Comparison of ENCODE assay signal across 10 mouse cellular contexts in genomic region chr6:48684319-48684718, GRCm38 (mm10). TPM values are rescaled to one million over a fixed set of nuclear protein-coding genes. Genes with fewer than 3 reads are reported as not detected.
DNase-seq lines count a peak whose midpoint lies in the region; ATAC-seq and TF ChIP-seq lines count a peak whose summit lies in the region.
"Had no signal": no experiment of that assay in that cellular context is flagged by ENCODE, and none has a peak within 500 bp of the region (broad histone marks: within the 10 kb centered on the region; RNA-seq: fewer than 3 reads in every experiment).

Gimap4 (plus strand) TSS chr6:48684549.

- no peaks in the 10 kb centered on the region for H3K27me3 ChIP-seq in thymus, adult 2 months (ENCODE audit: control insufficient read depth, insufficient read depth, low read length)
- H3K27me3 ChIP-seq in stomach, embryonic 16.5 days (ENCODE audit: control insufficient read depth, insufficient read depth, low read length) = no peaks in the 10 kb centered on the region
- no peaks in the 10 kb centered on the region for H3K27me3 ChIP-seq in hindbrain, embryonic 13.5 days
- H3K27me3 ChIP-seq in hindbrain, embryonic 12.5 days = no peaks in the 10 kb centered on the region
- H3K27me3 ChIP-seq: embryonic facial prominence, embryonic 12.5 days had no signal

- H3K36me3 ChIP-seq in thymus, adult 2 months (ENCODE audit: control insufficient read depth, insufficient read depth, low read length) = no peaks in the 10 kb centered on the region; the same call in 1 of the 2 replicates
- no peaks in the 10 kb centered on the region for H3K36me3 ChIP-seq in stomach, embryonic 16.5 days (ENCODE audit: control insufficient read depth, insufficient read depth, low read length)
- no peaks in the 10 kb centered on the region for H3K36me3 ChIP-seq in hindbrain, embryonic 13.5 days
- H3K36me3 ChIP-seq in hindbrain, embryonic 12.5 days = no peaks in the 10 kb centered on the region
- H3K36me3 ChIP-seq: embryonic facial prominence, embryonic 12.5 days had no signal

- WGBS in thymus, adult 2 months = 58% methylated on average over 5 of the region's 5 CpGs
- 51% methylated on average over 5 of the region's 5 CpGs for WGBS in large intestine, adult 2 months
- 64% methylated on average over 5 of the region's 5 CpGs for WGBS in stomach, embryonic 16.5 days
- WGBS in hindbrain, embryonic 13.5 days = 75% methylated on average over 5 of the region's 5 CpGs
- 81% methylated on average over 5 of the region's 5 CpGs for WGBS in hindbrain, embryonic 12.5 days

- no peak for TF ChIP-seq CTCF in thymus, adult 2 months (IDR thresholded peaks at IDR 0.05; ENCODE audit: borderline replicate concordance, control insufficient read depth, extremely low read depth, insufficient read depth, low read length, poor library complexity)

- no peak for ATAC-seq in stomach, embryonic 16.5 days (ENCODE audit: insufficient read depth, low FRiP score)
- ATAC-seq in hindbrain, embryonic 13.5 days (ENCODE audit: low FRiP score) = no peak
- no peak for ATAC-seq in hindbrain, embryonic 12.5 days (ENCODE audit: low FRiP score)

- H3K27ac ChIP-seq in thymus, adult 2 months (ENCODE audit: control insufficient read depth, insufficient read depth, low read length) = peak within 1 kb of the TSS; percentile 92
- no peak within 1 kb of the TSS for H3K27ac ChIP-seq in stomach, embryonic 16.5 days (ENCODE audit: low read length)
- no peak within 1 kb of the TSS for H3K27ac ChIP-seq in hindbrain, embryonic 13.5 days
- no peak within 1 kb of the TSS for H3K27ac ChIP-seq in hindbrain, embryonic 12.5 days
- H3K27ac ChIP-seq: embryonic facial prominence, embryonic 12.5 days had no signal

- peak within 1 kb of the TSS; percentile 41 for H3K4me3 ChIP-seq in thymus, adult 2 months (ENCODE audit: control insufficient read depth, insufficient read depth, low read length)
- H3K4me3 ChIP-seq in stomach, embryonic 16.5 days (replicated peaks; ENCODE audit: low read length) = no peak within 1 kb of the TSS
- H3K4me3 ChIP-seq in hindbrain, embryonic 13.5 days = no peak within 1 kb of the TSS
- no peak within 1 kb of the TSS for H3K4me3 ChIP-seq in hindbrain, embryonic 12.5 days
- H3K4me3 ChIP-seq: embryonic facial prominence, embryonic 12.5 days had no signal

- H3K4me2 ChIP-seq in stomach, embryonic 16.5 days (ENCODE audit: low read depth, low read length) = no peak within 1 kb of the TSS
- no peak within 1 kb of the TSS for H3K4me2 ChIP-seq in hindbrain, embryonic 13.5 days
- H3K4me2 ChIP-seq in hindbrain, embryonic 12.5 days (replicated peaks) = no peak within 1 kb of the TSS
- H3K4me2 ChIP-seq: embryonic facial prominence, embryonic 12.5 days; midbrain, embryonic 11.5 days had no signal

- H3K9me3 ChIP-seq in stomach, embryonic 16.5 days (replicated peaks; ENCODE audit: control insufficient read depth, low read length) = no peaks in the 10 kb centered on the region
- no peaks in the 10 kb centered on the region for H3K9me3 ChIP-seq in hindbrain, embryonic 13.5 days
- H3K9me3 ChIP-seq in hindbrain, embryonic 12.5 days (replicated peaks) = no peaks in the 10 kb centered on the region
- H3K9me3 ChIP-seq: embryonic facial prominence, embryonic 12.5 days had no signal

- no peak for DNase-seq in thymus, adult 2 months
- DNase-seq in thymus, adult 18-20 months = no peak
- DNase-seq in heart, adult 11 months = peak; percentile 95
- DNase-seq in large intestine, adult 2 months (ENCODE audit: low read depth, low spot score) = no peak
- no peak for DNase-seq in layer of hippocampus, adult 9-11 months

- no peak within 1 kb of the TSS for H3K9ac ChIP-seq in stomach, embryonic 16.5 days (ENCODE audit: low read length)
- no peak within 1 kb of the TSS for H3K9ac ChIP-seq in hindbrain, embryonic 13.5 days
- no peak within 1 kb of the TSS for H3K9ac ChIP-seq in hindbrain, embryonic 12.5 days
- H3K9ac ChIP-seq: embryonic facial prominence, embryonic 12.5 days had no signal

- TF ChIP-seq POLR2A in thymus, adult 2 months (IDR thresholded peaks at IDR 0.05; ENCODE audit: control insufficient read depth, extremely low read depth, insufficient read depth, low read length, poor library complexity) = no peak

- H3K4me1 ChIP-seq in thymus, adult 2 months (replicated peaks; ENCODE audit: control insufficient read depth, insufficient read depth, low read length) = peaks cover 40% of the 10 kb centered on the region
- H3K4me1 ChIP-seq in stomach, embryonic 16.5 days (ENCODE audit: control insufficient read depth, insufficient read depth, low read length) = no peaks in the 10 kb centered on the region
- H3K4me1 ChIP-seq in hindbrain, embryonic 13.5 days (replicated peaks) = no peaks in the 10 kb centered on the region
- no peaks in the 10 kb centered on the region for H3K4me1 ChIP-seq in hindbrain, embryonic 12.5 days
- H3K4me1 ChIP-seq: embryonic facial prominence, embryonic 12.5 days had no signal

RNA-seq across cellular contexts. Expression of gene Gimap4, which starts in this region (rescaled TPM):
- 43.0 and 64.0 TPM in 2 replicates for polyA plus RNA-seq in thymus, adult 2 months (2012; rRNA removed)
- 20.7 and 24.6 TPM in 2 replicates for polyA plus RNA-seq in large intestine, adult 2 months (2012; rRNA removed)
- polyA plus RNA-seq in stomach, embryonic 16.5 days (2015; fragmentation: Nextera tagmentation; extraction: Ambion mirVana) = 19.3 and 22.2 TPM in 2 replicates
- 1.7 and 2.2 TPM in 2 replicates for polyA plus RNA-seq in hindbrain, embryonic 13.5 days (2015; fragmentation: Nextera tagmentation; extraction: Ambion mirVana)
- 4.2 and 5.4 TPM in 2 replicates for polyA plus RNA-seq in hindbrain, embryonic 12.5 days (2016; fragmentation: Nextera tagmentation; extraction: Ambion mirVana)
